Mouse (Mus musculus) liver, embryonic 13.5 days (tissue): Measurements from ENCODE around the gene Srpk3. TPM values are rescaled to one million over a fixed set of nuclear protein-coding genes. Genes with fewer than 3 reads are reported as not detected.

Experiments
- ATAC-seq: fragments of 200-750 bp; cut with Nextera tagmentation; 2 replicates; pipeline ENCODE4 v1.8.0; 2017; ENCODE audit warnings: low read depth, mild to moderate bottlenecking, moderate number of reproducible peaks, moderate library complexity
- DNase-seq: peaks from one replicate; pipeline ENCODE4 v3.0.0; 2022
- H3K27ac ChIP-seq: fragments of 300-500 bp; sonication (generic); 2 replicates; pipeline ENCODE4 v1.5.1; 2015; ENCODE audit warnings: moderate library complexity, mild to moderate bottlenecking, inconsistent platforms
- H3K27me3 ChIP-seq: fragments of 300-500 bp; sonication (generic); 2 replicates; pipeline ENCODE4 v1.6.1; 2015; ENCODE audit warnings: mild to moderate bottlenecking, inconsistent platforms
- H3K36me3 ChIP-seq: fragments of 300-500 bp; sonication (generic); 2 replicates; pipeline ENCODE4 v1.6.1; 2015; ENCODE audit warnings: mild to moderate bottlenecking, inconsistent platforms
- H3K4me1 ChIP-seq: fragments of 300-500 bp; sonication (generic); replicated peaks from 2 replicates; pipeline ENCODE4 v1.6.1; 2015; ENCODE audit warnings: inconsistent platforms
- H3K4me2 ChIP-seq: fragments of 300-500 bp; sonication (generic); 2 replicates; pipeline ENCODE4 v1.6.1; 2015; ENCODE audit warnings: inconsistent platforms, mild to moderate bottlenecking, moderate library complexity
- H3K4me3 ChIP-seq: fragments of 300-500 bp; sonication (generic); replicated peaks from 2 replicates; pipeline ENCODE4 v1.5.1; 2015; ENCODE audit warnings: mild to moderate bottlenecking, inconsistent platforms
- H3K9ac ChIP-seq: fragments of 300-500 bp; sonication (generic); 2 replicates; pipeline ENCODE4 v1.6.1; 2015; ENCODE audit warnings: mild to moderate bottlenecking, inconsistent platforms
- H3K9me3 ChIP-seq: fragments of 300-500 bp; sonication (generic); replicated peaks from 2 replicates; pipeline ENCODE4 v1.6.1; 2016; ENCODE audit warnings: inconsistent platforms
- WGBS: fragments of 180-500 bp; shearing (Covaris S2); methylation state at CpG from one replicate; pipeline ENCODE4 v1.1.7; 2015; ENCODE audit not compliant: insufficient replicate concordance; 5-methylcytosine and 5-hydroxymethylcytosine counted together
- polyA plus RNA-seq: library from polyadenylated mRNA; unstranded; fragments of >200 nt; fragmentation: Nextera tagmentation; extraction: Ambion mirVana; gene quantifications from 2 replicates; pipeline ENCODE4 v1.2.1, GENCODE M21; 2015

Gene Srpk3
- polyA plus RNA-seq, 1 experiment from 2014 or later = 0.71 TPM

DNA sequence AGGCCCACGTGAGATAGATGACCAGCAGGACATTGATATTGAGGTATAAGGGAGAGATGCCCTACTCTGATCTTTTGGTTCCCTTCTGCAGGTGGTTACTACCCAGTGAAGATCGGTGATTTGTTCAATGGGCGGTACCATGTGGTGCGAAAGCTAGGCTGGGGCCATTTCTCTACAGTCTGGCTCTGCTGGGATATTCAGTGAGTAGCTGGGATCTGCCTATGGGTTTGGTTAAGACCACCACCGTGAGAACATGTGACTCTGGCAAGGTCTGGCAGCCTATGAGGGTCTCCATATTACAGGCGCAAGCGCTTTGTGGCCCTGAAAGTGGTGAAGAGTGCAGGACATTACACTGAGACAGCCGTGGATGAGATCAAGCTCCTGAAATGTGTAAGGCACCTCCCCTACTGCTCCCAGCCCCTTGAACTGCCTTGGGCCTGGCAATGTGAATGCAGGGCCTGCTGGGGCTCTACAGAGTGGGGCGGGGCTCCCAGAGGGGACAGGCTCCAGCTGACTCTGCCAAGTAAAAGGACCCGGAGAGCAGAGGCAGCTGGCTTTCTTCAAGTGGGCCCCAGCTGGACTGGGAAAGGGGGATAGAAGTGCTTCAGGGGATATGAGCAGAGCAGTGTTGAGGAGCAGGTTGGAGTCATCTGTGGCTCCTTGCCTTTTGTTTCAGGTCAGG is 738 bp downstream of the Srpk3 start:
- DNase-seq = no peak
- Histone ChIP-seq H3K27me3 (0 out of 2 replicates have a peak, but pooled peaks cover 3% of the 10 kb centered on the region), H3K36me3 (peaks cover 24% of the 10 kb centered on the region), H3K9ac (no peak overlapping the region), H3K4me2 (no peak overlapping the region), H3K4me3 (no peak overlapping the region), H3K9me3 (no peaks in the 10 kb centered on the region), H3K27ac (no peak overlapping the region), H3K4me1 (no peaks in the 10 kb centered on the region)
- 57% methylated on average over 10 of the region's 10 CpGs for WGBS
- ATAC-seq = no peak

DNA sequence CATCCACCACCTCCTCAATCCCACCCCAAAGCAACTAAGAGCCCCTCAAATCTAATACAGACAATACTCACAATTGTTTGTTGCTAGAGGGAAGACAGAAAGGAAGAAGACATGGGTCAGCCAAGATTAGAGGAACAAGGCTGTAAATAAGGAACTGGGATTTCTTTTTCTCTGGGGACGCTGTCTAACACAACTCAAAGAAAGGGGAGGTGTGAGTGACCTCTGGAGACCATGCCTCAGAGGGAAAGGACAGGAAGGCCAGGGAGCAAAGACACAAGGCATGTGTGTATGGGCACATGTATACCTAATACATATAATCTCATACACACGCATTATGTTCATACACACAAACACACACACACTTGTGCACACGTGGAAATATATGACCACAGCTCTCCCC is 8.0 kb downstream of the Srpk3 start:
- no peak overlapping the region for H3K4me2 ChIP-seq
- H3K9ac ChIP-seq = no peak overlapping the region
- H3K4me3 ChIP-seq = no peak overlapping the region
- 73% methylated on average over 3 of the region's 3 CpGs for WGBS
- no peaks in the 10 kb centered on the region for H3K27me3 ChIP-seq
- H3K4me1 ChIP-seq = peaks cover 11% of the 10 kb centered on the region
- ATAC-seq = no peak
- no peaks in the 10 kb centered on the region for H3K9me3 ChIP-seq
- DNase-seq = no peak
- H3K36me3 ChIP-seq = peaks cover 40% of the 10 kb centered on the region
- H3K27ac ChIP-seq = no peak overlapping the region

DNA sequence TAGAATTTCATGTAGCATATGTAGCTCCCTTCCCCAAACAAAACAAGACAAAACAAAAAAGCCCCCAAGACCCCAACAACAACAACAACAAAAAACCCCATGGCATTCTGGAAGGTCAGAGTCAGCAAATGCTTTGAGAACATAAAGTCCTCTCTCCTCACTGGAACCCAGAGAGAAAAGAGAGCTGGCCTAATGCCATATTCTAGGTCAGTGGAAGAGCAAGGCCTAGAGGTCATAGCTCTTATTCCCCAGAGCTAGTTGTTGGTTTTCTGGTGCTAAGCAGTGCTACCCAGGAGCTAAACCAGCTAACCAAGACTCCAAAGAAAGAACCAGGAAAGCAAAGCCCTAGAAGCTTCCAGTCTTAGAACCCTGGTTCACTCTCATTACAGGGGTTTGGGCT is 11.5 kb downstream of the Srpk3 start:
- no peak for DNase-seq
- peaks cover 28% of the 10 kb centered on the region for H3K36me3 ChIP-seq
- H3K4me3 ChIP-seq = peak overlapping the region; percentile 72
- H3K27me3 ChIP-seq = no peaks in the 10 kb centered on the region
- ATAC-seq = no peak
- peak overlapping the region; percentile 91 for H3K27ac ChIP-seq
- H3K9me3 ChIP-seq = no peaks in the 10 kb centered on the region; the same call in 1 of the 2 replicates
- H3K4me2 ChIP-seq = peak overlapping the region; percentile 76
- H3K4me1 ChIP-seq = peaks cover 24% of the 10 kb centered on the region
- H3K9ac ChIP-seq = peak overlapping the region; percentile 84

DNA sequence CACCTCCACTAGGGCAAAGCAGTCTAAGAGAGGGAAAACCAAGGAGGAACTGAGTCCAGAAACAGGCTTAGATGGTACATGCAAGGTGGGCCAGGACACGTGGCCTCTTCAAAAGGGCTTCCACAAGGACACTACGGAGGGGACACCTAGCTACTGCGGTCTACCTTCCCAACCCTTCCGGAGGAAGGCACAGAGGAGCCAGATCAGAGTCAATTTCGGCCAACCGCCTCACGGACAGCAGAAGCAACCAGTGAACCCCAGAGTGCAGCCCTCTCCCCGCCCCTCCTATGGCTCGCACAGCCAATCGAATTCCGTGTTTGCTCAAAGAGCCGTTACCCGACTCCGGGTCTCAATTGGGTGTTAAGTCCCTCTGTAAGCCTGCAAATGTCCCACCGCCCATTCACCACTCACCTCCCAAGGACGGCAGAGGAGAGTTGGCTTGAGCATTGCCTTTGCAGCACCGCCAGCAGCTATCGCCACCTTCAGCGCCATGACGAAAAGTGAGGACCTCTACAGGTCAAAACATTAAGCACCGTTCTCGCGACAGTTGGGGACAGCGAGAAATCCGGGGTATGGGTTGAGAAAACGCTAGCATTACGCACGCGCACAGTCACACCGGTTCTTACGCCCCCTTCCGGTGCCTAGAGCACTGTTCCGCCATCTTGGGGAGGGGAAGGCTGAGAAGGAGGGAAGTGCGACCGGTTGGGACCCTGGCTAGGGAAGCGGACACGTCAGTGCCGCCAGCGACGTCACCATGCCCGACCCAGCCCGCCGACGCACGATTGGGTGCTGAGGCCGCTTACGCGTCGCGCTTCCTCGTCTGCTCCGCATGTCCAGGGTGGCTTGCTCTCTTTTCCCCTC is 12.4 kb downstream of the Srpk3 start, which contains the start of the genes Idh3g and Ssr4:
TSS of gene Idh3g (minus strand) at position 534 of the 861 bp plus-strand sequence.
TSS of gene Ssr4 (plus strand) at position 665 of the 861 bp plus-strand sequence.
- Histone ChIP-seq H3K4me2 (peak within 1 kb of the TSS; percentile 76), H3K9ac (peak within 1 kb of the TSS; percentile 84), H3K27ac (peak within 1 kb of the TSS; percentile 91), H3K4me3 (peak within 1 kb of the TSS; percentile 72), H3K4me1 (peaks cover 24% of the 10 kb centered on the region), H3K9me3 (no peaks in the 10 kb centered on the region; the same call in 1 of the 2 replicates), H3K36me3 (peaks cover 28% of the 10 kb centered on the region), H3K27me3 (no peaks in the 10 kb centered on the region)
- DNase-seq (peak; percentile 87), ATAC-seq (peak; percentile 92)
- WGBS = 10% methylated on average over 52 of the region's 52 CpGs

DNA sequence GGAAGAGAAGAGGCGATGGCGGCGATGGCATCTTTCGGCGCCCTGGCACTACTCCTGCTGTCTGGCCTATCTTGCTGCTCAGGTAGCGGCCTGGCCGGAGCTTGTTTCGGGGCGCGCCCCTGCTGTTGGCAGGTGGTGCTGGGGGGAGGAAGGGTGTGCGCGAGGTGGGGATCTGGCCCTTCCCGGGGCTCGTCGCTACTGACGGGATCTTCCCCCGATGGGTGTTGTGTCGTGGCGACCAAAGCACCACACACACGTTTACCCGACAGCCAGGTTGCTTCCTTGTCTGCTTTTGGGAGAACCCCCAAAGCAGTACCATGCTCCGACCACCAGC is 13.0 kb downstream of the Srpk3 start:
- H3K4me1 ChIP-seq = peaks cover 24% of the 10 kb centered on the region
- peaks cover 28% of the 10 kb centered on the region for H3K36me3 ChIP-seq
- H3K4me2 ChIP-seq = peak overlapping the region; percentile 76
- H3K9ac ChIP-seq = peak overlapping the region; percentile 84
- DNase-seq (no peak), ATAC-seq (peak; percentile 44)
- 10% methylated on average over 21 of the region's 22 CpGs for WGBS
- H3K27me3 ChIP-seq = no peaks in the 10 kb centered on the region
- H3K27ac ChIP-seq = peak overlapping the region; percentile 91
- no peaks in the 10 kb centered on the region; the same call in 1 of the 2 replicates for H3K9me3 ChIP-seq
- H3K4me3 ChIP-seq = peak overlapping the region; percentile 72

DNA sequence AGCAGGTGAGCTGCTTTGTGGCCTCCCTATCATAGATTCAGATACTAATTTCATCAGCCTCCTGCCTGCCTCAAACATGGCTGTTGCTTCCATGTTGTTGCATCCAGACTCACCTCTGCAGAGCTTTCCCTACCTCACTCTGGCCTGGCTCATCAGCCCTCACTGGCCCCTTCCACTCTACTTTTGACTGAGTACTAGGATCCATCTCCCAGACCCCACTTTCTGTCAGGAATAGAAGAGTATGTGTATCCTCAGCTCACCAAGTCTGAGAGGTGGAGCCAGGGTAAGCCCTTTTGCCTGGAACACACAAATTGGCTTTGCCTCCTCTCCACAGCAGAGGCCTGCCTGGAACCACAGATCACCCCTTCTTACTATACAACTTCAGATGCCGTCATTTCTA is 14.3 kb downstream of the Srpk3 start:
- Histone ChIP-seq H3K4me2 (peak overlapping the region; percentile 76), H3K9ac (peak overlapping the region; percentile 84), H3K36me3 (peaks cover 28% of the 10 kb centered on the region), H3K27ac (no peak overlapping the region), H3K27me3 (no peaks in the 10 kb centered on the region), H3K4me1 (peaks cover 24% of the 10 kb centered on the region), H3K9me3 (no peaks in the 10 kb centered on the region; the same call in 1 of the 2 replicates), H3K4me3 (peak overlapping the region; percentile 72)
- 69% methylated on average over 1 of the region's 1 CpGs for WGBS
- DNase-seq (no peak), ATAC-seq (no peak)

DNA sequence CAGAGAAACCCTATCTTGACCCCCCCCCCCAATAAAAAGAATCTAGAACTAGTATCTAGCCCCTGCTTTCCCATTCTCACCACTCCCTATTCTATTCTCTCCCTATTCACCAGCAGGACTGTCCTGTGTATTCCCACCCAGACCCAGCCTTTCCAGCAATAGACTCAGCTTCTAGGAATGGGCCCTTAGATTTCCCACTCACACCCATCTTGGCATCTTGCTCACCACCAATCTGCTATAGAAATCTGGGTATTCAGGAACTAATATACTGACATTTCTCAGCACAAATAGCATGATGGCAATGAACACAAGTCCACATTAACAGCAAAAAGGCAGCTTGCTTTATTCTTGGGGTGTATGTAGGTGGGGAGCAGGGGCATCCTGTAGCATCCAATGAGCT is 18.8 kb downstream of the Srpk3 start:
- no peaks in the 10 kb centered on the region for H3K27me3 ChIP-seq
- H3K9ac ChIP-seq = no peak overlapping the region
- no peak overlapping the region for H3K27ac ChIP-seq
- no peak for DNase-seq
- no peaks in the 10 kb centered on the region; the same call in 1 of the 2 replicates for H3K9me3 ChIP-seq
- H3K36me3 ChIP-seq = peaks cover 28% of the 10 kb centered on the region
- no peak overlapping the region for H3K4me2 ChIP-seq
- peaks cover 11% of the 10 kb centered on the region for H3K4me1 ChIP-seq
- H3K4me3 ChIP-seq = no peak overlapping the region
- no peak for ATAC-seq

DNA sequence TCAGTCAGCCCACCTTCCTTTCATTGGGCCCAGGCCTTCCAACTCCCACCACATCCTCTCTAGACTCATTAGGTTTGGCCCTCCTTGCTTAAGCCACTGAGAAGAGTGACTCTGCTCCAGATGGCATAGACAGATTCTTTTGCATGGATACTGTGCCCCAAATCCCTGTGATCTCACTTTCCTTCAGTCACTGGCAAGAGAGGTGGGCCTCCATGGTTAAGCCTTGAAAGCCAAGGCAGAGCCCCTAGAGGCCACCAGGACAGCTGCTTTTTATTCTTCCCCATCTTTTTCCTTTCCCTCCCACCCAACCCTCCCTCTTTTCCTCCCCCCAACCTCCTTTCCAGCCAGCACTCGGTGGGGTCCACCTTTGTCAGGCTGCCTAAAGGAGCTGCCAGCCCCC is 19.3 kb downstream of the Srpk3 start:
- Histone ChIP-seq H3K36me3 (peaks cover 28% of the 10 kb centered on the region), H3K27ac (no peak overlapping the region), H3K27me3 (no peaks in the 10 kb centered on the region), H3K9ac (no peak overlapping the region), H3K4me3 (no peak overlapping the region), H3K4me2 (no peak overlapping the region), H3K4me1 (peaks cover 6% of the 10 kb centered on the region), H3K9me3 (no peaks in the 10 kb centered on the region; the same call in 1 of the 2 replicates)
- WGBS = no CpG with 5 or more reads among the region's 1 CpGs
- DNase-seq (no peak), ATAC-seq (no peak)

DNA sequence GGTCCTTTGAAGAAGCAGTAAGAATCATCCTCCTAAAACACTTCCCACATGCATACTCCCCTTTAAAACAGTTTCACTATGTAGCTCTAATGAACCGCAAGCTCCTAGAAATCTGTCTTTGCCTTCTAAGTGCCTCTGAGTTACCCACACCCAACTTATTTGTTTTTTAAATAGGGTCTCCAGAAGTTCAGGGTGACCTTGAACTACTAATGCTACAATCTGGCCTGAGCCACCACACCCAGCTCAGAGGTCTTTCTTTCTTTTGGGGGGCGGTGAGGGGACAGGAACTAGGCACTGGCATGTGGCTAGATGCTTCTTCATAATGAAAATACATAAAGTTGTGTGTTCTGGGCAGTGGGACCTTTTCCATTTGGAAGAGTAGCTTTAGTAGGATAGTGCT is 23.3 kb downstream of the Srpk3 start:
- 71% methylated on average over 2 of the region's 2 CpGs for WGBS
- no peaks in the 10 kb centered on the region for H3K36me3 ChIP-seq
- H3K9me3 ChIP-seq = no peaks in the 10 kb centered on the region
- H3K27me3 ChIP-seq = peaks cover 3% of the 10 kb centered on the region; the same call in 1 of the 2 replicates
- no peak overlapping the region for H3K9ac ChIP-seq
- DNase-seq (no peak), ATAC-seq (no peak)
- no peaks in the 10 kb centered on the region for H3K4me1 ChIP-seq
- no peak overlapping the region for H3K27ac ChIP-seq
- H3K4me3 ChIP-seq = no peak overlapping the region
- H3K4me2 ChIP-seq = no peak overlapping the region

DNA sequence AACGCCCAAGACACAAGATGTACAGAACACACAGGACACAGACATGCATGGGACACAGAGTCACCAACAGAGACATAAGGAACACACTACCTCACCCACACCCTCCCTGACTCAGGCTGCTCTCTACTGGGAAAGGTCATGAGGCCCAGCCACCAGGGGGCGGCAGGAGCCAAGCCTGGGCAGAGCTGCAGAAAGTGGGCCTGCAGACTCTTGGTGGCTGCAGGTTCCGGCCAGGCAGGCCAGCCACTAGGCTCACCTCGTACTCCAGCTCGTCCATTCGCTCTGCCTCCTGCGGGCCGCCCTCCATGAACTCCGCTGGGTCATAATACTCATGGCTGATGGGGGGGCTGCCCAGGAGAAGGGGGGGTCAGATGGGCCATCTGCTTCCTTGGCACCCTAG is 24.3 kb downstream of the Srpk3 start:
- Histone ChIP-seq H3K4me3 (no peak overlapping the region), H3K9me3 (no peaks in the 10 kb centered on the region), H3K27ac (no peak overlapping the region), H3K4me1 (no peaks in the 10 kb centered on the region), H3K9ac (no peak overlapping the region), H3K27me3 (peaks cover 3% of the 10 kb centered on the region; the same call in 1 of the 2 replicates), H3K4me2 (no peak overlapping the region), H3K36me3 (no peaks in the 10 kb centered on the region)
- ATAC-seq (peak; percentile 62; the same call in 1 of the 2 replicates), DNase-seq (peak; percentile 36)
- WGBS = 19% methylated on average over 8 of the region's 9 CpGs

DNA sequence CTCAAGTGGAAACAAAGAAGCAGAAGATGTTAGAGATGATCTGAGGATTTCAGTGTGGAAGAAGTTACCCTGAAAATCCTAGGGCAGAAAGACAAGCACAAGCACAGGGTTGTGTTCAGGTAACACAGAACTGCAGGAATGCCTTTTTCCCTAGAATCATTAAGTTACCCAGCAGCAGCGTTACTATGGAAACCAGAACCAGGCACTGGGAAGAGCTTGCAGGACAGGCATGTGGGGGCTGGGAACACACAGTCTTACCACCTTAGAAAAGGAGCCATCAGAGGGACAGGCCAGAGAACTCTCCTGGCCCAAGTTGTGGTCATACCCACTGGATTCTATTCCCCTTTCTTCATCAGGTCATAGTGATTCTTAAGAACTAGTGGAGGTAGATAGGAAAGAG is 31.6 kb downstream of the Srpk3 start:
- WGBS = 54% methylated on average over 1 of the region's 1 CpGs
- DNase-seq = no peak
- no peak overlapping the region for H3K4me2 ChIP-seq
- ATAC-seq = no peak
- peaks cover 3% of the 10 kb centered on the region; the same call in 1 of the 2 replicates for H3K27me3 ChIP-seq
- no peak overlapping the region for H3K27ac ChIP-seq
- no peaks in the 10 kb centered on the region for H3K9me3 ChIP-seq
- no peaks in the 10 kb centered on the region for H3K4me1 ChIP-seq
- H3K4me3 ChIP-seq = no peak overlapping the region
- H3K9ac ChIP-seq = no peak overlapping the region
- H3K36me3 ChIP-seq = no peaks in the 10 kb centered on the region
